Mouse (Mus musculus) olfactory bulb, adult 2 months (tissue): ENCODE data around the gene Ell3.

Source experiments
- CTCF ChIP-seq: fragments of 200-500 bp; IDR thresholded peaks from 2 replicates; pipeline ENCODE4 v1.5.1; 2012; ENCODE audit warnings: low read depth, mild to moderate bottlenecking, low read length, moderate library complexity; ENCODE audit not compliant: insufficient read depth
- POLR2A ChIP-seq: fragments of 200-500 bp; IDR thresholded peaks from 2 replicates; pipeline ENCODE4 v1.6.1; 2012; ENCODE audit warnings: mild to moderate bottlenecking, low read depth, low read length, moderate library complexity; ENCODE audit not compliant: insufficient read depth

GRCm38 (mm10) chr2:121453917-121454316, 9.8 kb upstream of the Ell3 start:
- TF ChIP-seq CTCF, result no peak
- TF ChIP-seq POLR2A, result no peak
